Mouse (Mus musculus): Measurements from ENCODE around the gene Wnt3a.

The Wnt3a gene

GRCm38 (mm10) chr11:59309106-59309805 lies 18.7 kb upstream of the Wnt3a start:
- in situ Hi-C loops (cut with MboI; ENCODE audit: unreplicated experiment in 2 of 2): loop anchor here (5.0 to 25.0 kb wide), 4 partner anchors 118 to 436 kb away; no protein-coding TSS in a partner anchor

- in situ Hi-C loops (cut with MboI; ENCODE audit: unreplicated experiment in 2 of 2): loop anchor here (5.0 to 25.0 kb wide), 4 partner anchors 119 to 436 kb away; no protein-coding TSS in a partner anchor
These were observed 18.1 kb upstream of the Wnt3a start for GRCm38 (mm10) chr11:59308625-59309024.

- in situ Hi-C loops (cut with MboI; ENCODE audit: unreplicated experiment in 2 of 2): loop anchor here (5.0 to 25.0 kb wide), 4 partner anchors 119 to 437 kb away; no protein-coding TSS in a partner anchor
These were observed 17.6 kb upstream of the Wnt3a start for GRCm38 (mm10) chr11:59308164-59308542.

GRCm38 (mm10) chr11:59307422-59308163 lies 17.0 kb upstream of the Wnt3a start:
- in situ Hi-C loops (cut with MboI; ENCODE audit: unreplicated experiment in 2 of 2): loop anchor here (5.0 to 25.0 kb wide), 4 partner anchors 120 to 437 kb away; no protein-coding TSS in a partner anchor

DNA sequence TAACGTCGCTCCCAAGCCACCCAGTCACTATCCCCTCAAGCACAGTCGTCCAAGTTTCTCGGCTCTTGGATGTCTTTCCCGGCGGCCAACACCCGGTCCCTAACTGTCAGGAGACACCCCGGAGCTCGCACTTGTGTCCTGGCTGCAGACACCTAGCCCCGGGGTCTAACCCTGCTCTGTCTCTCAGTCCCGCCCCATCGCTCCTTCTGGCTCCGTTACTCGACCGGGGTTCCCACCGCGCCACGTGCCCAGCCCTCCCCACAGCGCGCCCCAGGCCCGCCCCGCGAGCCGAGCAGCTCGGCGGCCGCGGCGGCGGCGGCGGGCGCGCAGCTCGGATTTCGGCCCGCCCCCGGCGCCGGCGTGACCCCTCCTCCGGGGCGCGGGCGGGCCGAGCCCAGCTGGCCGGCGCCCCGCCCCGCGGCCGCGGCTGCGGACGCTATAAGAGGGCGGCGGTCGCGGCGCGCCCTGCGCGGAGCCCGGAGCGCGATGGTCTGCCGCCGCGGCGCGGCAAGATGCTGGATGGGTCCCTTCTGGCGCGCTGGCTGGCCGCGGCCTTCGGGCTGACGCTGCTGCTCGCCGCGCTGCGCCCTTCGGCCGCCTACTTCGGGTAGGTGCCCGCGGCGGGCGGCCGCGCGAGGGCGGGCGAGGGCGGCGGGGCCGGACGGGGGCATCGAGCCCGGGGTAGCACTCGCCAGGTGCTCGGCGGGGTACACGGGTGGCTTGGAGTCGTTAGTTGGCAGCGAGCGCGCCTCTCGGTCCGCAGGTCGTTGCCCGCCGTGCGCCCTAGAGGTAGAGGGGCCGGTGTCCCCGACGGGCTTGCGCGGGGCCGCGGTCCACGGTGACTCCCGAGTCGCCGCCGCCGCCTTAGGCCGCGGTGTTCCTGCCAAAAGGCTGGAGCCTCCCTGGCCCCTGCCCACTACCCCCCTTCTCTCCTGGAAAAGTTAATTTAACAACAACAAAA lies 16.2 kb upstream of the Wnt3a start, which contains the start of gene Wnt9a:
TSS of gene Wnt9a (plus strand) at position 468 of the 961 bp plus-strand sequence.
- in situ Hi-C loops (cut with MboI; ENCODE audit: unreplicated experiment in 2 of 2): loop anchor here (5.0 to 25.0 kb wide), 4 partner anchors 121 to 438 kb away; no protein-coding TSS in a partner anchor

DNA sequence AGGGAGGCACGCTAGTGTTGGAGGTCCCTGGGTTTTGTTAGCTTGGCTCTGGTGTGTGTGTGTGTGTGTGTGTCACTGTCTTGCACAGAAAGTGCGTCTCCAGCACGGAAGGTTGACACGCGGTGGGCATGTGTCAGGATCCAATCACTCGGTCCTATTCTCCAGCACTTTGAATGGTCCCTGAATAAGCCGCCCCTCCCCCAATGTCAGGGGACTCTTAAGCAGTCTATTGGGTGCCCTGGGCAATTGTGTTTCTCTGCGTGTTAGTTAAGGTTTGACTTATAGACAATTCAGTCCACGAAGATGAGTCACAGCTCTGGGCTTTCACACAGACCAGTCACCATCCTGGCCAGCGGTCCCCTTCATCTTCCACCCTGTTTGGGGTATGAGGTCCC lies 15.3 kb upstream of the Wnt3a start:
- in situ Hi-C loops (cut with MboI; ENCODE audit: unreplicated experiment in 2 of 2): loop anchor here (5.0 to 25.0 kb wide), 4 partner anchors 121 to 439 kb away; no protein-coding TSS in a partner anchor

- in situ Hi-C loops (cut with MboI; ENCODE audit: unreplicated experiment in 2 of 2): loop anchor here (5.0 to 25.0 kb wide), 4 partner anchors 122 to 440 kb away; no protein-coding TSS in a partner anchor
These were observed 14.7 kb upstream of the Wnt3a start for GRCm38 (mm10) chr11:59305008-59305820.

GRCm38 (mm10) chr11:59302700-59303569 lies 12.4 kb upstream of the Wnt3a start:
- in situ Hi-C loops (cut with MboI; ENCODE audit: unreplicated experiment in 2 of 2): loop anchor here (5.0 to 25.0 kb wide), 4 partner anchors 179 to 442 kb away; no protein-coding TSS in a partner anchor

GRCm38 (mm10) chr11:59301053-59301452 lies 10.5 kb upstream of the Wnt3a start:
- in situ Hi-C loops (cut with MboI; ENCODE audit: unreplicated experiment in 2 of 2): loop anchor here (5.0 to 25.0 kb wide), 4 partner anchors 181 to 444 kb away; no protein-coding TSS in a partner anchor

GRCm38 (mm10) chr11:59300185-59300584 lies 9.6 kb upstream of the Wnt3a start:
- in situ Hi-C loops (cut with MboI; ENCODE audit: unreplicated experiment in 2 of 2): loop anchor here (5.0 to 25.0 kb wide), 4 partner anchors 182 to 445 kb away; no protein-coding TSS in a partner anchor

DNA sequence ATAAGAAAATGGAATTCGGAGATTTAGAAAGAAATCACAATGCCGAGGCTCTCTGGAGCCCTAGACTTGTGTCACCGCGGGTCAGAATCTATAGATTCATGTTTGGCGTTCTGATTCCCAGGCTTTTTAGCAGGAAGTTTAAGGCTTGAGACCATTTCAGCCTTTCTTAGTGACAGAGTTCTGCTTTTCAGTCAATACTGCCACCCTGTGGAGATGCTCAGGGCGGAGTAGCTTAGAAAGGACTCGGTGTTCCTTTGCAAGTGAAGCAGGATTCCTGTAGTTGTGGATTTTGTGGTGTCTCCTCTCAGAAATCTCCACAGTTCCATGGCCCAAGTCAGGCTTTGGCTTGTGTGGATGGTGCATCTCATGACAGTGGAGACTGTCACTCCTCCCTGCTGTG lies 7.4 kb upstream of the Wnt3a start:
- in situ Hi-C loops (cut with MboI; ENCODE audit: unreplicated experiment in 2 of 2): loop anchor here (5.0 to 25.0 kb wide), 3 partner anchors 66 to 886 kb away; partner anchors contain the start of gene 1810065E05Rik (in 1 of the 2)

DNA sequence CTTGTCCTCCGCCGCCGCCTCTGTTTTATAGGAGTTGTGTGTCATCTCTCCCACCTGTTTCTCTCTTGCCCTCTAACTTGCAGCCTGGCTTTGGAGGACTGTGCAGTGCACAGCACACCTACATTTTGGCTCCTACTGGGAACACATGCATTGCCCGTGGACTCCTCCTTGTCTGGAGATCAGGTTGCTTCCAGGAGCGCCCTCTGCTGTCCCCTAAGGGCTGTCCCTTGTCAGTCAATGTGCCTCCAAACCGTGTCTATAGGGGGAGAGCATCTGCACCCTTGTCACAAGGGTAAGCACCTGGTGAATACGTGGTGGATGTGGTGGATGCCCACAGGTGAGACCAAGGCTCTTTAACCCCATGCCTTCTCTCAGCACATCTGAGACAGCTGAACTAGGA lies 3.1 kb upstream of the Wnt3a start:
- in situ Hi-C loops (cut with MboI; ENCODE audit: unreplicated experiment in 2 of 2): loop anchor here in 1 of 2 experiments (5.0 to 25.0 kb wide), 2 partner anchors 191 to 881 kb away; partner anchors contain the start of gene 1810065E05Rik

- in situ Hi-C loops (cut with MboI; ENCODE audit: unreplicated experiment in 2 of 2): loop anchor here in 1 of 2 experiments (5.0 to 25.0 kb wide), 2 partner anchors 187 to 877 kb away; partner anchors contain the start of gene 1810065E05Rik
These were observed 846 bp downstream of the Wnt3a start for GRCm38 (mm10) chr11:59289706-59290105.

- in situ Hi-C loops (cut with MboI; ENCODE audit: unreplicated experiment in 2 of 2): loop anchor here in 1 of 2 experiments (25.0 kb wide), 1 partner anchor 872 kb away; the partner anchor contains the start of gene 1810065E05Rik
These were observed 6.4 kb downstream of the Wnt3a start for GRCm38 (mm10) chr11:59284146-59284545.

DNA sequence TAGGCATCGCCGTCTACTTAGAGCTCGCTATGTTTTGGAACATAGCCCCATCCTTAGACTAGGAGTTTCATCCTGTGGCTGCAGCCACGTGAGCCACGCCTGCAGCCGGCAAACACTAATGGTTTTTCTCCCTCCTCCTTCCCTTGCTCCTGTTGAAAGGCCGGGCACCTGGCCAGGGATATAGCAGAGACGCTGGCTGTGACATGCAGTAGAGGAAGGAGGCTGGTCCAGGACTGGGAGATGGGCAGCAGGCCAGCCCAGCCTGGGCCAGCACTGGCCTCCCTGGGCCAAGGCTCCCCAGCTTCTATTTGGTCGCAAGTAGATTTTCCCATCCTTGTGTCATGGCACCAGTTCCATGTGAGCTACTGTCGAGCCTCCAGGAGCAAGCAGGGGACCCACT lies 7.6 kb downstream of the Wnt3a start:
- in situ Hi-C loops (cut with MboI; ENCODE audit: unreplicated experiment in 2 of 2): loop anchor here in 1 of 2 experiments (25.0 kb wide), 1 partner anchor 871 kb away; the partner anchor contains the start of gene 1810065E05Rik

- in situ Hi-C loops (cut with MboI; ENCODE audit: unreplicated experiment in 2 of 2): loop anchor here in 1 of 2 experiments (25.0 kb wide), 1 partner anchor 870 kb away; the partner anchor contains the start of gene 1810065E05Rik
These were observed 8.4 kb downstream of the Wnt3a start for GRCm38 (mm10) chr11:59282111-59282510.

- in situ Hi-C loops (cut with MboI; ENCODE audit: unreplicated experiment in 2 of 2): loop anchor here in 1 of 2 experiments (5.0 to 25.0 kb wide), 2 partner anchors 36 to 866 kb away; partner anchors contain the start of gene 1810065E05Rik
These were observed 12.5 kb downstream of the Wnt3a start for GRCm38 (mm10) chr11:59278047-59278446.

Measured in v-Abl transformed pro-B cells (cell line).